Mouse (Mus musculus) left cerebral cortex, adult 18-20 months (tissue): Measurements from ENCODE around the gene Mpig6b. TPM values are rescaled to one million over a fixed set of nuclear protein-coding genes. Genes with fewer than 3 reads are reported as not detected.

Source experiments
- DNase-seq, 2 experiments: peaks; one replicate each; pipeline ENCODE4 v3.0.0; 2021 to 2022; ENCODE audit warnings: low spot score in 2 of 2, mixed read lengths in 1 of 2
- total RNA-seq, 2 experiments: library from RNA; stranded (reverse); gene quantifications; 2 replicates each; pipeline ENCODE4 v1.2.3; 2021

The Mpig6b gene
- total RNA-seq, 2 experiments from 2014 or later: not detected

- no peak for DNase-seq
Measured at GRCm38 (mm10) chr17:35019894-35020293, 46.1 kb downstream of the Mpig6b start.

GRCm38 (mm10) chr17:35018171-35018570 lies 47.8 kb downstream of the Mpig6b start:
- DNase-seq: no peak

- DNase-seq: no peak
Measured at GRCm38 (mm10) chr17:35017706-35018030, 48.3 kb downstream of the Mpig6b start.

GRCm38 (mm10) chr17:35016791-35017705 lies 48.9 kb downstream of the Mpig6b start:
- no peak for DNase-seq

GRCm38 (mm10) chr17:35016376-35016775 lies 49.6 kb downstream of the Mpig6b start, which contains the start of gene Vwa7:
Gene Vwa7, plus strand, starts transcription at chr17:35016579.
- DNase-seq: no peak

DNA sequence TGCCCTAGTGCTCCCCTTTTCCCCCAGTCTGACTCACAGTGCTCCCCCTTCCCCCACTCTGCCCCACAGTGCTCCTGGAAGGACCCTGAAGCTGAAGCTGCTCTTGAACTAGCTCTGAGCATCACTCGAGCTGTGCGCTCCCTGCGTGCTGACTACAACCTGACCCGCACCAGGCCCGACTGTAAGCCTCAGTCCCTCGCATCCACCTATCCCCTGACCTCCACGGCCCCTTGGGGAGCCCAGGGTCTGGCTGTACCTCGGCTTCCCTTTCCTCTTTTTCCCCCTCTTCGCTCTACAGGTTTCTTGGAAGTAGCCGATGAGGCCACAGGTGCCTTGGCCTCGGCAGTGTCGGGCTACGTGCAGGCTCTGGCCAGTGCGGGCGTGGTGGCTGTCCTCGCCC lies 50.7 kb downstream of the Mpig6b start:
- DNase-seq: no peak

GRCm38 (mm10) chr17:35013221-35013620 lies 52.8 kb downstream of the Mpig6b start:
- no peak for DNase-seq

Other genes starting within 250 kb of the Mpig6b start
- 10 to 100 TPM; 49.7 to 53.0 TPM for gene Stk19, start 229.2 kb downstream of the Mpig6b start, total RNA-seq
- gene Dxo, start 229.2 kb downstream of the Mpig6b start, total RNA-seq: 10 to 100 TPM; 32.1 to 37.8 TPM
- gene Skiv2l, start 216.0 kb downstream of the Mpig6b start, total RNA-seq: 10 to 100 TPM; 62.2 to 63.9 TPM
- gene Nelfe, start 215.8 kb downstream of the Mpig6b start, total RNA-seq: 10 to 100 TPM; 33.8 to 39.7 TPM
- gene Cfb, start 203.7 kb downstream of the Mpig6b start, total RNA-seq: under 1 TPM; 0.16 to 0.26 TPM
- 1 to 10 TPM; 7.4 to 7.8 TPM for gene Zbtb12, start 186.7 kb downstream of the Mpig6b start, total RNA-seq
- gene Gm20547, start 184.1 kb downstream of the Mpig6b start, total RNA-seq: not detected
- gene C2, start 167.9 kb downstream of the Mpig6b start, total RNA-seq: 1 to 10 TPM; 2.7 to 3.4 TPM
- gene Ehmt2, start 167.7 kb downstream of the Mpig6b start, total RNA-seq: 100 to 1,000 TPM; 168 to 175 TPM
- under 1 TPM; 0.30 to 0.45 TPM for gene Slc44a4, start 151.7 kb downstream of the Mpig6b start, total RNA-seq
- 10 to 100 TPM; 46.2 to 48.4 TPM for gene Neu1, start 134.9 kb downstream of the Mpig6b start, total RNA-seq
- 10 to 100 TPM; 21.5 to 31.4 TPM for gene Hspa1b, start 106.9 kb downstream of the Mpig6b start, total RNA-seq
- under 1 TPM in 1 of 2 experiments, not detected in 1; 0.72 TPM for gene Gm20481, start 96.3 kb downstream of the Mpig6b start, total RNA-seq
- 10 to 100 TPM; 22.1 to 23.4 TPM for gene Hspa1a, start 94.0 kb downstream of the Mpig6b start, total RNA-seq
- under 1 TPM; 0.44 to 0.61 TPM for gene Hspa1l, start 93.5 kb downstream of the Mpig6b start, total RNA-seq
- 10 to 100 TPM; 13.9 to 15.5 TPM for gene Lsm2, start 84.3 kb downstream of the Mpig6b start, total RNA-seq
- gene Vars, start 65.2 kb downstream of the Mpig6b start, total RNA-seq: 10 to 100 TPM; 39.6 to 44.0 TPM
- gene Vwa7, start 49.6 kb downstream of the Mpig6b start, total RNA-seq: under 1 TPM; 0.61 to 0.77 TPM
- gene Sapcd1, start 38.2 kb downstream of the Mpig6b start, total RNA-seq: not detected
- gene Msh5, start 19.4 kb downstream of the Mpig6b start, total RNA-seq: under 1 TPM; 0.65 to 0.68 TPM
- gene Clic1, start 16.2 kb downstream of the Mpig6b start, total RNA-seq: 10 to 100 TPM in 1 of 2 experiments, 1 to 10 TPM in 1; 9.1 to 10.2 TPM
- 10 to 100 TPM in 1 of 2 experiments, 1 to 10 TPM in 1; 9.9 to 11.6 TPM for gene Ddah2, start 7.1 kb downstream of the Mpig6b start, total RNA-seq
- not detected for gene Ly6g6c, start 796 bp downstream of the Mpig6b start, total RNA-seq
- gene Ly6g6e, start 10.7 kb upstream of the Mpig6b start, total RNA-seq: 1 to 10 TPM; 2.3 to 6.2 TPM
- gene Ly6g6d, start 11.9 kb upstream of the Mpig6b start, total RNA-seq: 1 to 10 TPM in 1 of 2 experiments, under 1 TPM in 1; 0.70 to 1.0 TPM
- under 1 TPM; 0.33 to 0.40 TPM for gene Ly6g6f, start 19.4 kb upstream of the Mpig6b start, total RNA-seq
- gene Abhd16a, start 23.1 kb upstream of the Mpig6b start, total RNA-seq: 100 to 1,000 TPM; 115 to 120 TPM
- not detected for gene Ly6g5c, start 42.1 kb upstream of the Mpig6b start, total RNA-seq
- under 1 TPM; 0.28 to 0.72 TPM for gene Ly6g5b, start 49.2 kb upstream of the Mpig6b start, total RNA-seq
- 10 to 100 TPM; 15.9 to 16.4 TPM for gene Gpank1, start 55.3 kb upstream of the Mpig6b start, total RNA-seq
- gene Csnk2b, start 55.9 kb upstream of the Mpig6b start, total RNA-seq: 100 to 1,000 TPM; 192 to 198 TPM
- 10 to 100 TPM; 31.5 to 32.2 TPM for gene D17H6S53E, start 60.2 kb upstream of the Mpig6b start, total RNA-seq
- not detected for gene Apom, start 65.9 kb upstream of the Mpig6b start, total RNA-seq
- 100 to 1,000 TPM; 294 to 308 TPM for gene Bag6, start 69.0 kb upstream of the Mpig6b start, total RNA-seq
- 100 to 1,000 TPM; 270 to 288 TPM for gene Prrc2a, start 98.7 kb upstream of the Mpig6b start, total RNA-seq
- 10 to 100 TPM in 1 of 2 experiments, 1 to 10 TPM in 1; 8.6 to 11.6 TPM for gene Aif1, start 109.9 kb upstream of the Mpig6b start, total RNA-seq
- gene Lst1, start 122.3 kb upstream of the Mpig6b start, total RNA-seq: 1 to 10 TPM; 6.0 to 6.9 TPM
- under 1 TPM; 0.79 to 0.80 TPM for gene Ltb, start 128.3 kb upstream of the Mpig6b start, total RNA-seq
- gene Tnf, start 135.8 kb upstream of the Mpig6b start, total RNA-seq: not detected
- under 1 TPM; 0.23 to 0.60 TPM for gene Lta, start 139.2 kb upstream of the Mpig6b start, total RNA-seq
- not detected for gene Gm16181, start 154.7 kb upstream of the Mpig6b start, total RNA-seq
- 100 to 1,000 TPM; 587 to 598 TPM for gene Atp6v1g2, start 167.5 kb upstream of the Mpig6b start, total RNA-seq
- 10 to 100 TPM; 11.6 to 14.9 TPM for gene Nfkbil1, start 169.6 kb upstream of the Mpig6b start, total RNA-seq
- gene Ddx39b, start 175.6 kb upstream of the Mpig6b start, total RNA-seq: 100 to 1,000 TPM; 201 to 213 TPM
- gene H2-D1, start 196.5 kb upstream of the Mpig6b start, total RNA-seq: 10 to 100 TPM; 26.2 to 33.1 TPM